Mouse (Mus musculus): ENCODE results near the gene Btbd7.
A peak's percentile ranks its signal among the peaks of the same experiment; 100 is the strongest.

- TF ChIP-seq CTCF (IDR thresholded peaks at IDR 0.05; ENCODE audit: extremely low read depth, insufficient read length, insufficient replicate concordance, low read depth, low read length) (peak; percentile 19; the same call in 1 of the 2 replicates), POLR2A (IDR thresholded peaks at IDR 0.05; ENCODE audit: low read depth, low read length) (no peak)
These were observed 122.0 kb downstream of the Btbd7 start for GRCm38 (mm10) chr12:102756304-102756703.
